Mouse (Mus musculus) right cerebral cortex, postnatal 4 days (tissue): ENCODE measurements around the gene Hhipl1.

ENCODE experiments used
- DNase-seq: peaks from one replicate; pipeline ENCODE4 v3.0.0-alpha.2; 2022

Gene Hhipl1

GRCm38 (mm10) chr12:108305812-108306794 lies at the start of gene Hhipl1:
Hhipl1 (plus strand) TSS chr12:108306270.
- DNase-seq = peak; percentile 42

- DNase-seq = no peak
Observed at GRCm38 (mm10) chr12:108256734-108257133, 49.3 kb upstream of the Hhipl1 start.

DNA sequence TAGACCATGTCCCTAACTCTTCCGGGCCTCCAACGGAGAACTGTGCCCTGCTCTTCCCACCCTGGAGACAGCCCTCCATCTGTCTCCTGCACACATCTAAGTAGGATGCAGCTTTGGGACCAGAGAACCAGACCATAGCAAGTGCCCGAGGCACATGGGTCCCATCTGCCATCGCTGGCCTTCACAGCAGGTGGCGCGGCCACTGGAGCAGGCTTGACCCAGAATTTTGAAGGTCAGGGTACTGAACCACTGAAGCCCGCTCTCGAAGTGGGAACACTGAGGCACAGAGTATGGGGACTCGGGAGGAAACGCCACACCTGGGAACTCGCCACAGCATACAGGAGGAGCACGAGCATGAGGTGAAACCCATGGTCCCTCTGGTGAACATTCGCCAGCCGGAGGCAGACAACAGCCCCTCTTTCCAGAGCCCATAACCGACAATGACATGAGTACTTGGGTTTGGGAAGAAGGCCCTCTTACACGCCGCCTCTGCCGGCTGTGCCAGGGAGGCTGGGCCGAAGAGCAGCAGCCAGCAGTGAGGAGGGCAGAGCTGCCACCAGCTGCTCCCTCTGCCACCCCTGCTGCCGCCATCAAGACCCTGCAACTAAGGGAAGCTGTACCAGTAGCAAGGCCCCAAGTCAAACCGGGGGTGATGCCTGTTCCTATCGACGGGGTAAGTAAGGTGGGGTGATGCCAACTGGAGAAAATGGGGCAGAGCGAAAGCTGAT lies 46.6 kb upstream of the Hhipl1 start:
- no peak for DNase-seq

- DNase-seq = no peak
Observed at GRCm38 (mm10) chr12:108260950-108261349, 45.1 kb upstream of the Hhipl1 start.

- DNase-seq = no peak
Observed at GRCm38 (mm10) chr12:108264918-108265317, 41.2 kb upstream of the Hhipl1 start.

GRCm38 (mm10) chr12:108265831-108266619 lies 40.0 kb upstream of the Hhipl1 start:
- peak; percentile 45 for DNase-seq

DNA sequence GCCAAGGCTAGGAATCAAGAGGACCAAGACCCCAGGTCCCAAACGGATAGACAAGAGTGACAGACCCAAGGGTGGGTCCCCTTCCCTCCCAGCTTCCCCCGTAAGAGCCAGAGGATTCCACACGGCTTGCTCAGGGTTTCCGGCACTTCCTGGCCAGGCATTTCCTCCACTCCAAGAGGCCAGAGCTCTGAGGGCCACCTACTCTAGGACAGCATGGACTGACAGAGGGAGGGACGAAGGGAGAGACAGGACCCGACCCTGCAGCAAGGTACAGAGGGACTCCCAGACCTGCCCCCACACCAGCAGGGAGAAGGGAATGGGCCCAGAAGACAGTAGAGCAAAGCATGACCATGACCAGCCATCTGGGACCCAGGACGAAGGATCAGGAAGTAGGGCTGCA lies 38.4 kb upstream of the Hhipl1 start:
- DNase-seq = no peak

GRCm38 (mm10) chr12:108268970-108269369 lies 37.1 kb upstream of the Hhipl1 start:
- DNase-seq = no peak

DNA sequence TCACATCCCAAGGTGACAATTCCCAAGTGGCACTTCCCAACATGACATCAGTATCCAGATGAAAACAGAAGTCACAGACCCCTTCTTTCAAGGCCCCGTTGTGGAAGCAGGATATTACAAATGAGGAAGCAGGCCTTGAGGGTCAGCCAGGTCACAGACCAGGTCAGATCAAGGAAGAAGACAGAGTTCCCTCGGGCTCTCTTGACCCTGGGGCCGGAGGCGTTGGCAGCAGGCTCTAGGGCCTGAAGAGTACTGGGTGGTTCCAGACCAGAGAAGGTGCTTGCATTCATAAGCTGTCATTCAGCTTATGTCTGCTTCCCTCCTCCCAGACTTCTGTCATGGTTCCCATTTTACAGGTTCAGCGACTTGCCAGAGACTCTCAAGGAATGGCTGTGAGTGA lies 36.4 kb upstream of the Hhipl1 start:
- no peak for DNase-seq

GRCm38 (mm10) chr12:108270240-108270919 lies 35.7 kb upstream of the Hhipl1 start:
- DNase-seq = no peak

GRCm38 (mm10) chr12:108271351-108272142 lies 34.5 kb upstream of the Hhipl1 start:
- no peak for DNase-seq

DNA sequence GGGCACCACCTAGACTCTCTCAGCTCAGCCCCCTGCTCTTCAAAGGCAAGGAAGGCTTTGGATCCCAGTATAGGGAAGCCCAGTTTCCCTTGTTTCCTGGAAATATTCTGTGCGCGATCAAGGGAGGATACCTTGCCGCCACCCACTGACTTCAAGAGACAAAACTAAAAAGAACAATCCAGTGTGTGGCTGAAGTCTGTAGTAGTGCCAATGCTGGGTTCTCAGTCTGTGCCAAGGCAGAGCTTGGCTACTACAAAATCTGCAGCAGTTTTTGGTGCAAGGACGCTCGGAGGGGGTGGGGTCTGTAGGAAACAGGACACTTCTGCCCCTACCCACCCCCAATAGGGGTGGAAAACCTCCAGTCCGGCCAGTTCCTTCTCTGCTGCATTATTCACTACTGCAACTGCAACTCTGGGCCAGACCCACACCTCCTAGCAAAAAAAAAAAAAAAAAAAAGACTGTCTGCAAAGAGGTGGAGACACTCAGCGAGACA lies 33.9 kb upstream of the Hhipl1 start:
- no peak for DNase-seq

- DNase-seq = no peak
Observed at GRCm38 (mm10) chr12:108273466-108274312, 32.4 kb upstream of the Hhipl1 start.

DNA sequence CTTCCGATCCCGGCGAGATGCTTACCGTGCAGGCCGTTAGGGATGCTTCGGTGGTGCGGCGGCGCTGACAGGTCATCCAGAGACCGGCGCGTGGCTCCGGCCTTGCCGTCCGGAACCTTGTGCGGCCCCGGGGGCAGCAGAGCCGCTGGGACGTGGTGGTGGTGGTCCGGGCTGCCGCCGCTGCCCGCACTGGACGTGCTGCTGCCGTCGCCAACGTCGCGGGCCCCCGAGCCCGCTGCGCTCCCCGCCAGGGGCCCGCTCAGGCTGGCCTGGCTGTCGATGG lies 31.8 kb upstream of the Hhipl1 start:
- peak; percentile 29 for DNase-seq

DNA sequence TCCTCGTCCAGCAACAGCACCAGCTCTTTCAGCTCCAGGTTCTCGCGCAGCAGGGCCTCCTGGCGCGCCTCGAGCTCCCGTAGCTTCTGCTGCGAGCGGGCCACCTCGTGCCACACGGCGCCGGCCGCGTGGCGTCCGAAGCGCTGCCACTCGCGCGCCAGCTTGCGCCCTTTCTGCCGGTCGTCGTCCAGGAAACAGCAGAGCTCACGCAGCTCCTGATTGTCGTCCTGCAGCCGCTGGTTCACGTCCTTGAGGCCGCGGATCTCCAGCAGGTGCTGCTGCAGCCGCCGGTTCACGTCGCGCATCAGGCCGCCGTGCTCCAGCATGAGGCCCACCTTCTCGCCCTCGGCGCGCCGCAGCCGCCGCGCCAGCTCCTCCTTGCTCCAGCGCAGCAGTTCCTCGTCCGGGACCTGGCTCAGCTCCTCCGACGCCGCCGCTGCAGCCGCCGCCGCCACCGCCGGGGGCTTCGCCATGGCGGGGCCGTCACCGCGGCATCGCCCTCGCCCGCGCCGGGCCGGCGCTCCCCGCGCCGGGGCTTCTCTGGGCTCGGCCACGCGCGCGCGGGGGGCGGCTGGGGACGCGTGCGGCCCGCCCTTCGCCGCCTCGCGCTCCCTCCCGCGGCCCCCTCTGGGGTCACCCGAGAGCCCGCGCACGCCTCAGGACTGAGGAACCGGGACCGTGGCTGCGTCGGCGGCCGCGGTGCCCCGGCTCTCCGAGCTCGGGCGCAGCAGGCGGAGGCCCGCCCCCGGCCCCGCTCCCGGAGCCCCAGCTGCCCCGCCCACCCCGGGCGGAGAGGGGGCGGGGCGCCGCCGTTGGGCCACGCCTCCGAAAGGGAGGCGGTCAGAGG lies 31.2 kb upstream of the Hhipl1 start, which contains the start of gene Ccdc85c:
Gene Ccdc85c (minus strand): TSS at position 765 of the 847 bp plus-strand sequence.
- DNase-seq = peak; percentile 57

DNA sequence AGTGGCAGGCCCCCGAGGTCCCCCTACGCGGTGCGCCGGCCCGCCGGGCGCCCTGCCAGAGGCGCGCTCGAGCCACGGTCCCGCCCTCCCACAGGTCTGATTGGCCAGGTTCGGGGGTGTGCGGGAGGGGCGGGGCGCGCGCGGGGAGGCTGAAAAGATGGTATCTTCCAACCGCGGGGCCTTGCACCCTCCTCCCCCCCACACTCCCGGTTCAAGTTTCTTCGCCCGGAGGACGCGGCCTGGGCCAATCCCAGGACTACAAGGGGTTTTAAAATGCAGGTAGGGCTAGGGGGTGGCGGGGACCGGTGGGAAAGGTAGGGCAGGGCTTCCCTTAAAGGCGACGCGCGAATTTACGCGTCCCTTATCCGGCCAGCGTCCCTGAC lies 30.6 kb upstream of the Hhipl1 start:
- DNase-seq = peak; percentile 99

DNA sequence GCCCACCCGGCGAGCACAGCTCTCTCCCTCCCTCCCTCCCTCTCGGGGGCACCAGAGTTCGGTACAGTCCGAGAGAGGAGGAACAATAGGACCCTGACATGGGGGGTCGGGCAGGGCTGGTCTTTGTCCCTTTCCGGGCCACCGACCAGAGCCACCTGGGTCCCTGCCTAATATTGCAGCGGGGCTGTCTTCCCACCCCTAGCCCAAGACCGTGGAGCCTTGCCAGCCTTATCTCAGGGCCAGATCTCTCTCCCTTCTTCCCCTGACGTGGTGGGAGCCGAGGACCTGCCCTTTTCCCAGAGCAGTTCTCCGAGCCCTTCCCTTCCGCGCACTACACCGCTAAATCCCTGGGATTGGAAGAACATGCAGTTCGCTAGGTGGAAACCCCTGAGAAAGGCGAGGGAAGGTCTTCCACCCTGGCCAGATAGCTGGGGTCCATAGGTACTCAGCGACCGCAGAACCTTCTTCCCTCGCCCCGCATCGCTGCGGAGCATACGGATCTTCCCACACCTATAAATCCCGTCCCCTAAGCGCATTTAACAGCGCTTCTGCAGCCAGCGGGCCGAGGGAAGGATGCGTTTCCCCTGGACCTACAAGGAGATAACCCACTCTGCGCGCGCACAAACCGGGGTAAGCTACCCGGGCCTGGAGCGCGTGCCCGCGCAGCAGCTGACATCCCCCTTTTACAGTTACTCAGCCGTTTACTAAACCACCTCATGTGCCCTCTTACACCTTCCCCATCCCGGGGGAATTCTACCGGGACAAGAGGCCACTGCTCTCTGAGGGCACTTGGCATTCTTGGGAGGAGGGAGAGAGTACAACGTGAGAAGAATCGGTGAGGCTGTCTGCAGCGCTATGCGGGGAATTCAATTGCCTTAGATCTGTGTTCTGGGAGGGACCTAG lies 29.9 kb upstream of the Hhipl1 start:
- DNase-seq = peak; percentile 69

DNA sequence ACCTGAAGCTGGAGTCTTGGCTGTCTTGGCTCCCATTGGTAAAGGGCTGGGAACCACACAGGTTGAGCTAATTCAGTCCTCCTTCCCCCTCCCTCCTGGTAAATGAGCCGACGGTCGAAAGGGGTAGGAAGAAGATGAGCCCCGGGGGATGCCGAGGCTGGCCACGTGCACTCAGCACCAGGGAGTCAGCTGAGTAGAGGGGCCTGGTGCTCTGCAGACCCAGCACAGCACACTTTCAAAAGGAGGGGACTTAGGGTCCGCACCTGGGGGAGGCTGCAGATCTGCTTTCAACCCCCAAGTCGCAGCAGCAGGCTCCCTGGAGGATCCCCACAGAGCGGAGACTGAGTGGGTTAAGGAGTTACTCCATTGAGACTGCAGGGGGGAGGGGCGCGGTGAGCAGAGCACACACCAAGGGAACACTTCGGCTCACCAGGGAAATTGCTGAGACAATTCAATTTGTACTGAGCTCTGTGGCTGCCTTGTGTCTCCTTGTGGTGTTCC lies 28.7 kb upstream of the Hhipl1 start:
- DNase-seq = peak; percentile 48
